Mouse (Mus musculus) liver, embryonic 13.5 days (tissue): ENCODE data around the gene Gusb. TPM values are rescaled to one million over a fixed set of nuclear protein-coding genes. Genes with fewer than 3 reads are reported as not detected.
"Not testable (repeated sequence)": the region's sequence is repeated elsewhere in the genome, so short reads cannot be mapped to it uniquely, and the experiment has no call there.

ENCODE experiments used
- ATAC-seq: fragments of 200-750 bp; cut with Nextera tagmentation; 2 replicates; pipeline ENCODE4 v1.8.0; 2017; ENCODE audit warnings: low read depth, mild to moderate bottlenecking, moderate number of reproducible peaks, moderate library complexity
- DNase-seq: peaks from one replicate; pipeline ENCODE4 v3.0.0; 2022
- H3K27ac ChIP-seq: fragments of 300-500 bp; sonication (generic); 2 replicates; pipeline ENCODE4 v1.5.1; 2015; ENCODE audit warnings: moderate library complexity, mild to moderate bottlenecking, inconsistent platforms
- H3K27me3 ChIP-seq: fragments of 300-500 bp; sonication (generic); 2 replicates; pipeline ENCODE4 v1.6.1; 2015; ENCODE audit warnings: mild to moderate bottlenecking, inconsistent platforms
- H3K36me3 ChIP-seq: fragments of 300-500 bp; sonication (generic); 2 replicates; pipeline ENCODE4 v1.6.1; 2015; ENCODE audit warnings: mild to moderate bottlenecking, inconsistent platforms
- H3K4me1 ChIP-seq: fragments of 300-500 bp; sonication (generic); replicated peaks from 2 replicates; pipeline ENCODE4 v1.6.1; 2015; ENCODE audit warnings: inconsistent platforms
- H3K4me2 ChIP-seq: fragments of 300-500 bp; sonication (generic); 2 replicates; pipeline ENCODE4 v1.6.1; 2015; ENCODE audit warnings: inconsistent platforms, mild to moderate bottlenecking, moderate library complexity
- H3K4me3 ChIP-seq: fragments of 300-500 bp; sonication (generic); replicated peaks from 2 replicates; pipeline ENCODE4 v1.5.1; 2015; ENCODE audit warnings: mild to moderate bottlenecking, inconsistent platforms
- H3K9ac ChIP-seq: fragments of 300-500 bp; sonication (generic); 2 replicates; pipeline ENCODE4 v1.6.1; 2015; ENCODE audit warnings: mild to moderate bottlenecking, inconsistent platforms
- H3K9me3 ChIP-seq: fragments of 300-500 bp; sonication (generic); replicated peaks from 2 replicates; pipeline ENCODE4 v1.6.1; 2016; ENCODE audit warnings: inconsistent platforms
- WGBS: fragments of 180-500 bp; shearing (Covaris S2); methylation state at CpG from one replicate; pipeline ENCODE4 v1.1.7; 2015; ENCODE audit not compliant: insufficient replicate concordance; 5-methylcytosine and 5-hydroxymethylcytosine counted together
- polyA plus RNA-seq: library from polyadenylated mRNA; unstranded; fragments of >200 nt; fragmentation: Nextera tagmentation; extraction: Ambion mirVana; gene quantifications from 2 replicates; pipeline ENCODE4 v1.2.1, GENCODE M21; 2015

The Gusb gene
- polyA plus RNA-seq, 1 experiment from 2014 or later = 42.0 TPM

- Histone ChIP-seq H3K27ac (peak overlapping the region; percentile 65), H3K36me3 (peaks cover 21% of the 10 kb centered on the region), H3K4me3 (no peak overlapping the region), H3K4me1 (peaks cover 75% of the 10 kb centered on the region), H3K9ac (no peak overlapping the region), H3K4me2 (no peak overlapping the region), H3K9me3 (no peaks in the 10 kb centered on the region), H3K27me3 (no peaks in the 10 kb centered on the region)
- no peak for DNase-seq
- WGBS = 76% methylated on average over 4 of the region's 4 CpGs
- no peak for ATAC-seq
These were observed 31.4 kb downstream of the Gusb start for GRCm38 (mm10) chr5:129971491-129971890.

- peak overlapping the region; percentile 61 for H3K27ac ChIP-seq
- H3K9me3 ChIP-seq = no peaks in the 10 kb centered on the region
- no peak overlapping the region for H3K4me2 ChIP-seq
- H3K4me1 ChIP-seq = peaks cover 58% of the 10 kb centered on the region
- H3K27me3 ChIP-seq = no peaks in the 10 kb centered on the region
- ATAC-seq (peak; percentile 43; the same call in 1 of the 2 replicates), DNase-seq (no peak)
- no peak overlapping the region for H3K4me3 ChIP-seq
- H3K36me3 ChIP-seq = peaks cover 18% of the 10 kb centered on the region
- WGBS = 76% methylated on average over 7 of the region's 7 CpGs
- no peak overlapping the region for H3K9ac ChIP-seq
These were observed 34.4 kb downstream of the Gusb start for GRCm38 (mm10) chr5:129968417-129968816.

- Histone ChIP-seq H3K9me3 (no peaks in the 10 kb centered on the region), H3K36me3 (peaks cover 4% of the 10 kb centered on the region), H3K4me1 (peaks cover 40% of the 10 kb centered on the region), H3K4me2 (no peak overlapping the region), H3K27me3 (no peaks in the 10 kb centered on the region), H3K9ac (no peak overlapping the region), H3K4me3 (no peak overlapping the region), H3K27ac (peak overlapping the region; percentile 21; the same call in 1 of the 2 replicates)
- DNase-seq = no peak
- 90% methylated on average over 3 of the region's 3 CpGs for WGBS
- ATAC-seq = no peak
These were observed 36.4 kb downstream of the Gusb start for GRCm38 (mm10) chr5:129966448-129966847.

- Histone ChIP-seq H3K9me3 (no peaks in the 10 kb centered on the region), H3K27me3 (no peaks in the 10 kb centered on the region), H3K27ac (no peak overlapping the region), H3K4me2 (no peak overlapping the region), H3K4me3 (no peak overlapping the region), H3K9ac (no peak overlapping the region), H3K4me1 (peaks cover 35% of the 10 kb centered on the region), H3K36me3 (peaks cover 18% of the 10 kb centered on the region)
- ATAC-seq (no peak), DNase-seq (no peak)
- 84% methylated on average over 4 of the region's 4 CpGs for WGBS
These were observed 39.6 kb downstream of the Gusb start for GRCm38 (mm10) chr5:129963224-129963623.

- Histone ChIP-seq H3K4me1 (peaks cover 57% of the 10 kb centered on the region), H3K4me3 (peak overlapping the region; percentile 8; the same call in 1 of the 2 replicates), H3K9ac (peak overlapping the region; percentile 55; the same call in 1 of the 2 replicates), H3K27ac (peak overlapping the region; percentile 96), H3K4me2 (peak overlapping the region; percentile 51), H3K27me3 (no peaks in the 10 kb centered on the region), H3K36me3 (peaks cover 22% of the 10 kb centered on the region), H3K9me3 (no peaks in the 10 kb centered on the region)
- WGBS = 17% methylated on average over 6 of the region's 6 CpGs
- DNase-seq (peak; percentile 43), ATAC-seq (peak; percentile 88)
These were observed 47.1 kb downstream of the Gusb start for GRCm38 (mm10) chr5:129955792-129956191.

- H3K4me2 ChIP-seq = peak overlapping the region; percentile 51
- H3K4me3 ChIP-seq = no peak overlapping the region
- no peaks in the 10 kb centered on the region for H3K9me3 ChIP-seq
- peak overlapping the region; percentile 55 for H3K9ac ChIP-seq
- peaks cover 62% of the 10 kb centered on the region for H3K4me1 ChIP-seq
- peaks cover 16% of the 10 kb centered on the region for H3K36me3 ChIP-seq
- H3K27me3 ChIP-seq = no peaks in the 10 kb centered on the region
- peak overlapping the region; percentile 96 for H3K27ac ChIP-seq
- WGBS = 27% methylated on average over 5 of the region's 5 CpGs
- peak; percentile 79 for ATAC-seq
- no peak for DNase-seq
These were observed 48.2 kb downstream of the Gusb start for GRCm38 (mm10) chr5:129954473-129955254.

GRCm38 (mm10) chr5:129952143-129952542 is 50.7 kb downstream of the Gusb start:
- ATAC-seq = no peak
- Histone ChIP-seq H3K27ac (0 out of 2 replicates have a peak overlapping the region, but pooled peaks have one; percentile 59), H3K36me3 (peaks cover 11% of the 10 kb centered on the region), H3K4me3 (no peak overlapping the region), H3K4me2 (no peak overlapping the region), H3K4me1 (peaks cover 69% of the 10 kb centered on the region), H3K9ac (no peak overlapping the region), H3K27me3 (no peaks in the 10 kb centered on the region), H3K9me3 (no peaks in the 10 kb centered on the region)
- WGBS = 51% methylated on average over 4 of the region's 4 CpGs
- no peak for DNase-seq

- WGBS = 67% methylated on average over 2 of the region's 2 CpGs
- no peaks in the 10 kb centered on the region for H3K9me3 ChIP-seq
- H3K27me3 ChIP-seq = no peaks in the 10 kb centered on the region
- no peak overlapping the region; the same call in 1 of the 2 replicates for H3K9ac ChIP-seq
- no peak for ATAC-seq
- H3K36me3 ChIP-seq = peaks cover 24% of the 10 kb centered on the region
- peak overlapping the region; percentile 43; the same call in 1 of the 2 replicates for H3K27ac ChIP-seq
- H3K4me1 ChIP-seq = peaks cover 57% of the 10 kb centered on the region
- H3K4me2 ChIP-seq = no peak overlapping the region
- no peak for DNase-seq
- no peak overlapping the region for H3K4me3 ChIP-seq
These were observed 55.3 kb downstream of the Gusb start for GRCm38 (mm10) chr5:129947528-129948033.

- peaks cover 21% of the 10 kb centered on the region for H3K36me3 ChIP-seq
- DNase-seq (no peak), ATAC-seq (no peak)
- WGBS = 19% methylated on average over 1 of the region's 1 CpGs
- peak overlapping the region; percentile 66 for H3K27ac ChIP-seq
- H3K9ac ChIP-seq = peak overlapping the region; percentile 57; the same call in 1 of the 2 replicates
- H3K9me3 ChIP-seq = no peaks in the 10 kb centered on the region
- no peaks in the 10 kb centered on the region for H3K27me3 ChIP-seq
- H3K4me1 ChIP-seq = peaks cover 50% of the 10 kb centered on the region
- peak overlapping the region; percentile 59 for H3K4me2 ChIP-seq
- peak overlapping the region; percentile 93 for H3K4me3 ChIP-seq
These were observed 59.4 kb downstream of the Gusb start for GRCm38 (mm10) chr5:129943402-129943801.

GRCm38 (mm10) chr5:129942073-129942939 is 60.5 kb downstream of the Gusb start:
- H3K27ac ChIP-seq = peak overlapping the region; percentile 96
- under 1% methylated on average over 51 of the region's 82 CpGs for WGBS
- H3K9ac ChIP-seq = peak overlapping the region; percentile 95
- ATAC-seq (peak; percentile 45), DNase-seq (peak; percentile 44)
- peak overlapping the region; percentile 93 for H3K4me3 ChIP-seq
- H3K9me3 ChIP-seq, H3K27me3 ChIP-seq: not testable (repeated sequence)
- peaks cover 14% of the 10 kb centered on the region for H3K36me3 ChIP-seq
- peaks cover 39% of the 10 kb centered on the region for H3K4me1 ChIP-seq
- peak overlapping the region; percentile 78 for H3K4me2 ChIP-seq

GRCm38 (mm10) chr5:129941495-129942045 is 61.3 kb downstream of the Gusb start, which contains the start of gene Vkorc1l1:
Gene Vkorc1l1 (plus strand): TSS chr5:129941970.
- WGBS = under 1% methylated on average over 59 of the region's 59 CpGs
- Histone ChIP-seq H3K9ac (peak within 1 kb of the TSS; percentile 95), H3K9me3 (no peaks in the 10 kb centered on the region), H3K27me3 (no peaks in the 10 kb centered on the region), H3K4me1 (peaks cover 31% of the 10 kb centered on the region), H3K4me2 (peak within 1 kb of the TSS; percentile 78), H3K36me3 (peaks cover 9% of the 10 kb centered on the region), H3K4me3 (peak within 1 kb of the TSS; percentile 93), H3K27ac (peak within 1 kb of the TSS; percentile 96)
- DNase-seq = peak; percentile 97
- ATAC-seq = peak; percentile 94
